Comparison of ENCODE assay signal across 26 mouse cellular contexts in the genomic region with DNA sequence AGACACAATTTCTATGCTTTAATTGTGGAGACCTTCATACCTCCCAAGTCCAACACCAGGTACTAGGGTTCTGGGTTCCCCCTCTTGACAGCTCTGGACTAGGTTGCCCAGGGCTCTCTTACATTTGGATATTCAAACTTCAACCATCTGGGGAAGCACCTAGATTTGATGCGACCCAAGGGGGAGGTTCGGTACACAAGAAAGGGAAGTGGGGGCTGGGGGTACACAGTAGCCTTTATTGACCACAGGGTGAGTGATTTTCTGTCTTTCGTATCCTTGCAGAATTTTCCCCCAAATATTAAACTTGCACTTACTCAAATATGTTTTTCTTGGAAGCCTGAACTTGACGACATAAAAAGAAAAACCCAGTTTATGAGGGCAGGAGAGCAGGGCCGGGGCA. TPM values are rescaled to one million over a fixed set of nuclear protein-coding genes. Genes with fewer than 3 reads are reported as not detected.
DNase-seq lines count a peak whose midpoint lies in the region; ATAC-seq and TF ChIP-seq lines count a peak whose summit lies in the region.
"Had no signal": no experiment of that assay in that cellular context is flagged by ENCODE, and none has a peak within 500 bp of the region (broad histone marks: within the 10 kb centered on the region; RNA-seq: fewer than 3 reads in every experiment).

No protein-coding gene starts in this region.

- 19% methylated on average over 5 of the region's 5 CpGs for WGBS in embryonic facial prominence, embryonic 14.5 days
- 21% methylated on average over 5 of the region's 5 CpGs for WGBS in limb, embryonic 13.5 days
- 47% methylated on average over 5 of the region's 5 CpGs for WGBS in lung, adult 2 months

- peak; percentile 48 for DNase-seq in embryo, embryonic 10.5 days (ENCODE audit: low spot score)
- no peak for DNase-seq in embryo, embryonic 10 days (ENCODE audit: low spot score)
- DNase-seq in embryo, embryonic 9.5 days (ENCODE audit: extremely low spot score), result peak; percentile 22
- no peak for DNase-seq in embryonic facial prominence, embryonic 14.5 days (ENCODE audit: low spot score)
- no peak for DNase-seq in right cerebral cortex, postnatal 36 days (ENCODE audit: low spot score in 2 of 2)
- no peak for DNase-seq in layer of hippocampus, adult 9-10 months (ENCODE audit: low spot score)
- no peak for DNase-seq in lung, adult 2 months
- DNase-seq: adrenal gland, adult 8-10 months; cerebellum, adult 2 months; cerebellum, postnatal 25 days; gastrocnemius, adult 2 months; heart, postnatal 36 days; kidney, adult 9 months; kidney, postnatal 10 days; layer of hippocampus, adult 9-11 months; liver had no signal

- no peaks in the 10 kb centered on the region for H3K9me3 ChIP-seq in embryonic facial prominence, embryonic 14.5 days (ENCODE audit: control insufficient read depth, low read length)
- H3K9me3 ChIP-seq in limb, embryonic 13.5 days, result no peaks in the 10 kb centered on the region
- H3K9me3 ChIP-seq: forebrain, embryonic 15.5 days; liver, embryonic 15.5 days; lung, embryonic 15.5 days; midbrain, embryonic 12.5 days; neural tube, embryonic 13.5 days had no signal

- peak overlapping the region; percentile 61; the same call in 1 of the 2 replicates for H3K9ac ChIP-seq in embryonic facial prominence, embryonic 14.5 days (ENCODE audit: low read depth, low read length)
- peak overlapping the region; percentile 61 for H3K9ac ChIP-seq in limb, embryonic 13.5 days
- H3K9ac ChIP-seq: forebrain, embryonic 15.5 days; hindbrain, embryonic 14.5 days; liver, embryonic 15.5 days; lung, embryonic 15.5 days; midbrain, embryonic 12.5 days; neural tube, embryonic 13.5 days had no signal

- H3K4me1 ChIP-seq in embryonic facial prominence, embryonic 14.5 days (ENCODE audit: control insufficient read depth, insufficient read depth, low read length), result peaks cover 15% of the 10 kb centered on the region
- H3K4me1 ChIP-seq in limb, embryonic 13.5 days, result peaks cover 55% of the 10 kb centered on the region
- H3K4me1 ChIP-seq in lung, adult 2 months (ENCODE audit: control insufficient read depth, insufficient read depth, low read length), result peaks cover 1% of the 10 kb centered on the region; the same call in 1 of the 2 replicates

- peaks cover 78% of the 10 kb centered on the region for H3K27me3 ChIP-seq in embryonic facial prominence, embryonic 14.5 days (replicated peaks; ENCODE audit: control insufficient read depth, insufficient read depth, low read length)
- H3K27me3 ChIP-seq in limb, embryonic 13.5 days, result peaks cover 85% of the 10 kb centered on the region

- no peak for ATAC-seq in embryonic facial prominence, embryonic 14.5 days (ENCODE audit: low read depth)
- ATAC-seq in limb, embryonic 13.5 days (ENCODE audit: low FRiP score, low read depth), result no peak
- ATAC-seq: forebrain, embryonic 15.5 days; intestine, postnatal 0 days had no signal

- no peak for TF ChIP-seq POLR2A in lung, adult 2 months (IDR thresholded peaks at IDR 0.05; ENCODE audit: borderline replicate concordance, extremely low read depth, low read depth, low read length)

- peaks cover 8% of the 10 kb centered on the region; the same call in 1 of the 2 replicates for H3K36me3 ChIP-seq in embryonic facial prominence, embryonic 14.5 days (ENCODE audit: control insufficient read depth, insufficient read depth, low read length)
- H3K36me3 ChIP-seq in limb, embryonic 13.5 days, result peaks cover 3% of the 10 kb centered on the region; the same call in 1 of the 2 replicates
- H3K36me3 ChIP-seq: forebrain, embryonic 15.5 days; G1E; liver, embryonic 15.5 days; lung, embryonic 15.5 days; midbrain, embryonic 12.5 days; neural tube, embryonic 13.5 days had no signal

- peak overlapping the region; percentile 68 for H3K4me3 ChIP-seq in embryonic facial prominence, embryonic 14.5 days (ENCODE audit: low read depth, low read length)
- H3K4me3 ChIP-seq in limb, embryonic 13.5 days, result peak overlapping the region; percentile 32
- H3K4me3 ChIP-seq in lung, adult 2 months (replicated peaks; ENCODE audit: extremely low read depth, low read depth, low read length), result no peak overlapping the region
- H3K4me3 ChIP-seq: forebrain, embryonic 15.5 days; gastrocnemius, adult 2 months; liver, embryonic 15.5 days; lung, embryonic 15.5 days; midbrain, embryonic 12.5 days; neural tube, embryonic 13.5 days had no signal

- no peak for TF ChIP-seq CTCF in lung, adult 2 months (IDR thresholded peaks at IDR 0.05; ENCODE audit: insufficient read depth, low read length)

- peak overlapping the region; percentile 78 for H3K4me2 ChIP-seq in embryonic facial prominence, embryonic 14.5 days (ENCODE audit: low read depth, low read length)
- peak overlapping the region; percentile 62 for H3K4me2 ChIP-seq in limb, embryonic 13.5 days (replicated peaks)
- H3K4me2 ChIP-seq: forebrain, embryonic 15.5 days; heart, embryonic 11.5 days; hindbrain, embryonic 14.5 days; liver, embryonic 15.5 days; lung, embryonic 15.5 days; midbrain, embryonic 12.5 days; neural tube, embryonic 13.5 days had no signal

- peak overlapping the region; percentile 81 for H3K27ac ChIP-seq in embryonic facial prominence, embryonic 14.5 days (replicated peaks; ENCODE audit: low read depth, low read length)
- peak overlapping the region; percentile 75 for H3K27ac ChIP-seq in limb, embryonic 13.5 days
- H3K27ac ChIP-seq: forebrain, embryonic 15.5 days; gastrocnemius, adult 2 months; hindbrain, embryonic 14.5 days; liver, embryonic 15.5 days; lung, embryonic 15.5 days; midbrain, embryonic 12.5 days; neural tube, embryonic 13.5 days had no signal

RNA-seq across cellular contexts. Expression of gene Msx1, which starts 4.8 kb away (rescaled TPM):
- 73.2 and 82.9 TPM in 2 replicates for polyA plus RNA-seq in embryonic facial prominence, embryonic 14.5 days (2014; fragmentation: Nextera tagmentation; extraction: Ambion mirVana)
- 272 and 338 TPM in 2 replicates for polyA plus RNA-seq in limb, embryonic 13.5 days (2015; fragmentation: Nextera tagmentation; extraction: Ambion mirVana)
- polyA plus RNA-seq in lung, adult 2 months (2012; rRNA removed), result 5.9 and 6.0 TPM in 2 replicates
- polyA plus RNA-seq: G1E had no signal

Comparison
In these comparisons a context has a peak if more than half of its experiments do, and no peak if none do; other contexts are left out.
1. DNase-seq: peak in embryo, embryonic 10.5 days (single experiment) and embryo, embryonic 9.5 days (single experiment); none in embryo, embryonic 10 days (single experiment), embryonic facial prominence, embryonic 14.5 days (single experiment), right cerebral cortex, postnatal 36 days (0 of 2), layer of hippocampus, adult 9-10 months (single experiment) and lung, adult 2 months (single experiment).
2. RNA of gene Msx1, which starts 4.8 kb away (polyA plus RNA-seq): 272 to 338 TPM in limb, embryonic 13.5 days and 73.2 to 82.9 TPM in embryonic facial prominence, embryonic 14.5 days; 5.9 to 6.0 TPM in lung, adult 2 months; every median in the first group is over 10 times any median in the second.